Mouse (Mus musculus): ENCODE measurements around the gene Ppil1. TPM values are rescaled to one million over a fixed set of nuclear protein-coding genes. Genes with fewer than 3 reads are reported as not detected.

Ppil1 gene
- total RNA-seq, 2 experiments from 2014 or later: 34.9 to 36.5 TPM

Other genes with a start within 250 kb of the Ppil1 start
- 10 to 100 TPM; 74.9 to 89.9 TPM for gene Srsf3, start 231.6 kb downstream of the Ppil1 start, total RNA-seq (2021)
- 100 to 1,000 TPM; 101 to 149 TPM for gene Cdkn1a, start 173.2 kb downstream of the Ppil1 start, total RNA-seq (2021)
- under 1 TPM in 1 of 2 experiments, not detected in 1; 0.69 TPM for gene Rab44, start 150.0 kb downstream of the Ppil1 start, total RNA-seq (2021)
- 1 to 10 TPM; 3.9 to 5.0 TPM for gene Cpne5, start 26.0 kb downstream of the Ppil1 start, total RNA-seq (2021)
- gene BC004004, start 4.6 kb upstream of the Ppil1 start, total RNA-seq (2021): 100 to 1,000 TPM; 297 to 354 TPM
- 10 to 100 TPM; 22.7 to 29.1 TPM for gene Pi16, start 53.5 kb upstream of the Ppil1 start, total RNA-seq (2021)
- 100 to 1,000 TPM; 193 to 203 TPM for gene Mtch1, start 83.7 kb upstream of the Ppil1 start, total RNA-seq (2021)
- gene Fgd2, start 96.7 kb upstream of the Ppil1 start, total RNA-seq (2021): 1 to 10 TPM; 1.5 to 2.6 TPM
- 10 to 100 TPM; 12.7 to 21.2 TPM for gene Pim1, start 226.6 kb upstream of the Ppil1 start, total RNA-seq (2021)